Mouse (Mus musculus): ENCODE results near the gene Wwc1.

DNA sequence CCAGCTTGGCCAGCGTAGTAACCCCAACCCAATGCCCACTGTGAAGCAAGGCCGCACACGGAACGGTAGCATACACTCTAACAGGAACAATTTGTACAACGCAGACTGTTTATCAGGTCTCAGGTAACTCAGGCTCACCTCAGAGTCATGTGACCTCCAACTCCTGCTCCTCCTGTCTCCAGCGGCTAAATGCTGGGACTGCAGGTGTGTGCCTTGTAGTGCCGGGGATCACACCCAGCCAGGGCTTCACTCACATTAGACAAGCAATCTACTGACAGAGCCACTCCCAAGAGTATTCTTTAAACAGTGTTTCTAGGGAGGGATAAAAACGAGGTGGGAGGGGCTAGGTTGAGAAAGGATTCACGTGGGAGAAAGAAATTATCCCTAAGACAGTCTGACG is 168.9 kb downstream of the Wwc1 start:
- TF ChIP-seq POLR2A (IDR thresholded peaks at IDR 0.05; ENCODE audit: insufficient read depth, low read depth, low read length) (no peak), CTCF (IDR thresholded peaks at IDR 0.05; ENCODE audit: insufficient read depth, low read depth, low read length) (no peak)

Data from olfactory bulb, adult 2 months (tissue).